Mouse (Mus musculus): ENCODE data around the gene Spry1.

The Spry1 gene

DNA sequence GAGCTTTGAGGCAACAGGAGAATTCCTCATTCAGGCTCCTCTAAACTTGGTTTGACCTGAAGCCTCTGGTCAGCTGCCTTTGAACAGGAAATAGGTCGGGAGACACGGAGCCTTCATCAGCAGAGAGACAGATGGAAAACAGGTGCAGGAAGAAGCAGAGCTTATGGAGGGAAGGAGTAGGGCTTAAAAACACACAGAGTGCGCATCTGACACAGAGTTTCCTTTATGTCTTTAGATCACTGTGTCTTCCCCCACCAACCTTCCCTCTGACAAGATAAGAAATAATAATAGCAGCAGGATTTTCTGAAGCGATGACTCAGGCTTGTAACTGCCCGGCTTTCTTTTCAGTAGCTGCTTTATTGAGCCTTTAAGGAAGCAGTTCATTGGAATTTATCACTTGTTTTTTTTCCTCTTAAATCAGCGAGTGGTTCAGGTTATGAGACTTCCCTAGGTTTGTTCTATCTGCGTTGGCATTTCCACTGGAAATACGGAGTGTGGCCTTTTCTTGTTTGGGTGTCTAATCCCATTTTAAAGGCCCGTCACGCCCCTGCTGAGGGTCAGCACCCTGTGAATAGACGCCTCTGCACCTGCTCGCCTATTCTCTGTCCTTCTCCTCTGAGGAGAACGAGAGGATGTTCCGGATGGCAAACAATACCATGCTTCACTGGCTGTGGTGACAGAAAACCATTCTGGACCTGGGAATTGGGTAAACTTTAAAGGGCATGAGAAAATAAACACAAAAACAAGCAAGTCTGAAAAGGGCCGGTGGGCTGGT is 32.7 kb downstream of the Spry1 start:
- DNase-seq (ENCODE audit: low read depth, low spot score) = no peak

DNA sequence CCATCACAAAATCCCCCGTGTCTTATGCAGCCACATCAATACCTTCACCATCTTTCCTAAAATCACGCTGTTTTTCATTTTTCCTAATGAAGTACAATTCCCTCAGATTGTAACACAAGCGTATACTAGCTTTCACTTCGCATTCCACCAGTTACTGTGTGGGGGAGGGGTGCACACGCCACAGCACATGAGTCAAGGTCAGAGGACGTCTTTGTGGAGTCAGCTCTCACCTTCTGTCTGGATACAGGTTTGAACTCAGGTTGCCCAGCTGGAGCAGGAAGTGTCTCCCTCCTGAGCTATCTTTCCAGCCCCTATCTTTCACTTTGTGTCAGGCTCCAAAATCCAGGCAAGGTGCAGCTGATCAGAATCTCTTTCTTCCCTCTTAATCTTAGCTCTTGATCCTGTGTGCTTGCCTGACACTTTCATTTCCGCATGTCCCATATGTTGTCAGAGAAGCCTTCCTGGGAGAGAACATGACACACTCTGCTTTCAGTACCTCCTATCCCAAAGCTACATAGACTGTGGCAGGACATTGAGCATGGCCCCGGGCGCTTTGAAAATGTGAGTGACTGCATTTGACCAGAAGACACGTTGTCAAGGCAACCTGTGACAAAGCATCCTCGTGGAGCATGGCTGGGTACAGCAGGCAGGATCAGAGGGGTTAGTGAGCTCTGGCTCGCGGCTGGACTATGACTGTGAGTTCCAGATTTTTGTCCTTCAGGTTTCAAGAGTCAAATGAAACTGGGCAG is 33.9 kb downstream of the Spry1 start:
- DNase-seq (ENCODE audit: low read depth, low spot score) = no peak

DNA sequence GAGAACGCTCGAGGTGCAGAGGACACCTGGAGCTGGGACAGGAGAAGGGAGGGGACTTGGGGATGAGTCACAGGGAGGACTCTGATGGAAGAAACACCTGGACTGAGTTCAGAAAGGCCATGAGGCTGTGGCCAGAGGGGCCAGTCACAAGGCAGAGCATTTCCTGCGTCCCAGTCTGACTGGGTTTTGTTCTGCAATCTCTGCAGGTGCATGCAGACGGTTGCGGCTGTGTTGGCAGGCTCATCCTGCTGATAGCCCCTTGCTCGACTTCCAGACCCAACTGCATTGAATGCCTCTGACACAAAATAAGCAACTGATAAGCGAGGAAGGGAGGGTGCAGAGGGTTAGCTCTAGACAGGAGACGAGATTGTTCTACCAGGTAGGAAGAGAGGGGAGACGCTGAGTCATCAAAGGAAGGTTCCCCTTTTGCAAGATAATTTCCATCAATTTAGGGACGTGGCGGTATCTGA is 35.3 kb downstream of the Spry1 start:
- no peak for DNase-seq (ENCODE audit: low read depth, low spot score)

DNA sequence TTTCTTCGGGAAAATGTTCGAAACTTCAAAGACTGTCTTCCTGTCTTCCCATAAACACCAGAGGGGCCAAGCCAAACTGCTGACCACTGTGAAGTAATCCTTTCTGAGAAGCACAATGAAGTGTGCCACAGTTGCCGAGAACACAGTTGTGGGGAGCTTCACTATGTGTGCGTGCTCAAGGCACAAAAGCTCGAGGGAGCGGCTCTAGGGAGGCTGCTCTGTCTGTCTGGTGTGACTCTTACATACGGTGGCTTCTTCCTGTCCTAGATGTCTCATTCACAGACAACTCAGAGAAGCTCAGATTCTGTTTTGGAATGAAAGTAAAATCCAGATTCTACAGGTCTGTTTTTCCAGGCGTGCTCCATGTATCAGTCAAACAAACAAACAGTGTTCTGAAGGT is 36.5 kb downstream of the Spry1 start:
- DNase-seq (ENCODE audit: low read depth, low spot score) = no peak

GRCm38 (mm10) chr3:37686219-37686618 is 46.5 kb downstream of the Spry1 start:
- DNase-seq (ENCODE audit: low read depth, low spot score) = no peak

DNA sequence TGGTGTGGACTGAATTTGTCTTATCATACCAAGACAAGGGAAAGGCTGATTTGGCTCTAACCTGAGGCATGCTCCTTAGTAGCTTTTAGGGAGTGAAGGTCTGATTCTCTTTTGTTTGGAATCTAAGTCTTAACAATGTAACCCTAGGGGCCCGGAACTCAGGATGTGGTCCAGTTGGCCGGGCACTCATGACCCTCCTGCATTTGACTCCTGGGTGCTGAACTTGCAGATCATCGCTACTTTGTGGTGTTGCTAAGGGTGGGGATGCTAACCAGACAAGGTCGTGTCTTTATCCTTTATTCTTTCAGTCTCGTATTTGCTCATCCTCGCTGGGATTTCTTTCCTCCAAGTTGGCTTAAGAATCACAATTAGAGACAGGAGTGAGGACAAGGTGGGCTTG is 47.0 kb downstream of the Spry1 start:
- no peak for DNase-seq (ENCODE audit: low read depth, low spot score)

GRCm38 (mm10) chr3:37687158-37687980 is 47.6 kb downstream of the Spry1 start:
- no peak for DNase-seq (ENCODE audit: low read depth, low spot score)

GRCm38 (mm10) chr3:37692945-37693344 is 53.2 kb downstream of the Spry1 start:
- no peak for DNase-seq (ENCODE audit: low read depth, low spot score)

DNA sequence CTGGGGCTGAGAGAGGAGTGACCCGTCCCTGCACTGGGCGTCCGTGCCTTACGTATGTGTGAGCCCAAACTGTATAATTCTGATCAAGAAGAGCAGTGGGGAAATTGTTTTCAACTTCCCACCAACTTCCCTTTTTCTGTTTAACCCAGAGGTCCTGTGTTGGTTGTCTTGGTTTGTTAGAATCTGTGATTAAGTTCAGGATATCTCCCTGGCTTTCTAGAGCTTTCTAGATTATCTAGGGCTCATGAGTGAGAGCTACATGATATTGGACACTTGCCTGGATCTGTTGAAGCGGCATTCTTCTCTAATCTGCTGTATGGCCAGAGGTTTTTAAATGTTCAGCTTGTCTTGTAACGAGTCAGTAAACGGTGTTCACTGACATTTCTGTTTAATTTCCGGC is 53.8 kb downstream of the Spry1 start:
- DNase-seq (ENCODE audit: low read depth, low spot score) = no peak
